Comparison of ENCODE assay signal across 7 mouse cellular contexts in the genomic region with DNA sequence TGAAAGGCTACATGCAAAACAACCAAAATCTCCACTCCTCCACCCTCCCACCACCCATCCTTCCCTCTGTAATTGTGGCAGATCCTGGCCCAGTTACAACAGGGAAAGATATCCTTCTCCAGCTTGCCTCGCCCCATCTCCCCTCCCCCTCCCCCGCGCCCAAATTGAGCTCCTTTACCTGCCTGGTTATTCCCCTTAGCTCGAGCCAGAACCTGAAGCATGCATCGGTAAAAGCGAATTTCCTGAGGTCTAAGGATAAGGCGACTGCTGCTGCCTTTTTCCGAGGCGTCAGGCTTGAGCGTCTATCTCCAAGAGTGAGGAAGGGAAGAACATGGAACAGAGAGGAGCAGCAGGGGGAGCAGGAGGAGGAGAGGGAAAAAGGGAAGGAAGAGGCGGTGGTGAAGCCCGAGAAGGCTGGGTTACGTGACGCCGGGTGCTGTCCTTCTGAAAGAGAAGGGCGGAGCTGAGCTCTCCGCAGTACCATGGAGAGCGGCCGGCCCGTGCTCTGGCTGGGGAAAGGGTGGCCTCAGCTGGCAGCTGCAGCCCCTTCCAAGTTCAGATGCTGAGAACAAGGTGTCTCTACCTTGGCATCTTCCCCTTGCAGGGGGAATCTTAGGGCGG. TPM values are rescaled to one million over a fixed set of nuclear protein-coding genes. Genes with fewer than 3 reads are reported as not detected.
DNase-seq lines count a peak whose midpoint lies in the region; ATAC-seq and TF ChIP-seq lines count a peak whose summit lies in the region.

No protein-coding gene starts in this region.

- peak; percentile 31 for DNase-seq in adrenal gland, adult 8-10 months
- peak; percentile 93 for DNase-seq in cerebellum, adult 9-11 months
- peak; percentile 82 to 89 for DNase-seq in frontal cortex, adult 2 months (ENCODE audit: extremely low spot score in 1 of 2, low spot score in 1 of 2)
- peak; percentile 87 for DNase-seq in intestine, embryonic 14.5 days (ENCODE audit: low spot score)
- peak; percentile 73 for DNase-seq in limb, embryonic 14.5 days (ENCODE audit: low spot score)
- DNase-seq in neural tube, embryonic 11.5 days (ENCODE audit: low spot score): peak; percentile 81
- peak; percentile 52 for DNase-seq in urinary bladder, postnatal 14 days (ENCODE audit: low spot score)

- 3% methylated on average over 21 of the region's 21 CpGs for WGBS in intestine, embryonic 14.5 days
- 2% methylated on average over 21 of the region's 21 CpGs for WGBS in limb, embryonic 14.5 days
- WGBS in neural tube, embryonic 11.5 days: 3% methylated on average over 21 of the region's 21 CpGs

- no peaks in the 10 kb centered on the region for H3K36me3 ChIP-seq in intestine, embryonic 14.5 days (ENCODE audit: control insufficient read depth, insufficient read depth, low read length)
- H3K36me3 ChIP-seq in limb, embryonic 14.5 days (ENCODE audit: control insufficient read depth, insufficient read depth, low read length): no peaks in the 10 kb centered on the region
- no peaks in the 10 kb centered on the region; the same call in 1 of the 2 replicates for H3K36me3 ChIP-seq in neural tube, embryonic 11.5 days (ENCODE audit: control insufficient read depth, insufficient read depth, low read length)

- H3K4me1 ChIP-seq in intestine, embryonic 14.5 days (replicated peaks; ENCODE audit: control insufficient read depth, insufficient read depth, low read length): no peaks in the 10 kb centered on the region
- H3K4me1 ChIP-seq in limb, embryonic 14.5 days (ENCODE audit: control insufficient read depth, insufficient read depth, low read length): no peaks in the 10 kb centered on the region
- no peaks in the 10 kb centered on the region for H3K4me1 ChIP-seq in neural tube, embryonic 11.5 days (ENCODE audit: control insufficient read depth, insufficient read depth, low read length)

- H3K4me3 ChIP-seq in intestine, embryonic 14.5 days (ENCODE audit: low read depth, low read length): no peak overlapping the region
- H3K4me3 ChIP-seq in limb, embryonic 14.5 days (replicated peaks; ENCODE audit: low read length): peak overlapping the region; percentile 14
- peak overlapping the region; percentile 30 for H3K4me3 ChIP-seq in neural tube, embryonic 11.5 days (ENCODE audit: low read depth, low read length)

- no peak for TF ChIP-seq POLR2A in limb, embryonic 14.5 days (IDR thresholded peaks at IDR 0.05; ENCODE audit: borderline replicate concordance, extremely low read depth, insufficient read depth, insufficient read length)

- peak; percentile 74; the same call in 1 of the 2 replicates for ATAC-seq in intestine, embryonic 14.5 days (replicated peaks; ENCODE audit: low FRiP score, low TSS enrichment, low read depth)
- ATAC-seq in limb, embryonic 14.5 days (ENCODE audit: low FRiP score, low read depth): peak; percentile 91
- ATAC-seq in neural tube, embryonic 11.5 days (ENCODE audit: insufficient read depth, low FRiP score, low TSS enrichment): peak; percentile 89

- peak overlapping the region; percentile 33 for H3K4me2 ChIP-seq in intestine, embryonic 14.5 days (ENCODE audit: low read length)
- H3K4me2 ChIP-seq in limb, embryonic 14.5 days (replicated peaks; ENCODE audit: low read depth, low read length, severe bottlenecking): peak overlapping the region; percentile 27; the same call in 1 of the 2 replicates
- peak overlapping the region; percentile 50 for H3K4me2 ChIP-seq in neural tube, embryonic 11.5 days (ENCODE audit: low read depth)

- H3K27me3 ChIP-seq in intestine, embryonic 14.5 days (replicated peaks; ENCODE audit: control insufficient read depth, insufficient read depth, low read length): no peaks in the 10 kb centered on the region
- no peaks in the 10 kb centered on the region for H3K27me3 ChIP-seq in limb, embryonic 14.5 days (ENCODE audit: control insufficient read depth, insufficient read depth, low read length)
- no peaks in the 10 kb centered on the region for H3K27me3 ChIP-seq in neural tube, embryonic 11.5 days (ENCODE audit: control insufficient read depth, insufficient read depth, low read length)

- H3K9ac ChIP-seq in intestine, embryonic 14.5 days (ENCODE audit: low read length): no peak overlapping the region
- H3K9ac ChIP-seq in limb, embryonic 14.5 days (ENCODE audit: low read depth, low read length, severe bottlenecking): no peak overlapping the region
- peak overlapping the region; percentile 50 for H3K9ac ChIP-seq in neural tube, embryonic 11.5 days (ENCODE audit: low read length)

- H3K9me3 ChIP-seq in intestine, embryonic 14.5 days (ENCODE audit: control insufficient read depth, low read length): peaks cover 8% of the 10 kb centered on the region
- 0 out of 2 replicates have a peak, but pooled peaks cover 7% of the 10 kb centered on the region for H3K9me3 ChIP-seq in limb, embryonic 14.5 days (ENCODE audit: control insufficient read depth, low read length)
- H3K9me3 ChIP-seq in neural tube, embryonic 11.5 days (ENCODE audit: control insufficient read depth, low read length): peaks cover 9% of the 10 kb centered on the region; the same call in 1 of the 2 replicates

- no peak overlapping the region for H3K27ac ChIP-seq in intestine, embryonic 14.5 days (ENCODE audit: low read depth)
- no peak overlapping the region for H3K27ac ChIP-seq in limb, embryonic 14.5 days (replicated peaks; ENCODE audit: low read depth, low read length)
- H3K27ac ChIP-seq in neural tube, embryonic 11.5 days (ENCODE audit: low read depth, low read length): peak overlapping the region; percentile 24

RNA-seq across cellular contexts. Expression of gene Nrxn1, which starts 0.3 kb away (rescaled TPM):
- 10 to 100 TPM; 14.2 to 45.2 (median 31.2) TPM for total RNA-seq in adrenal gland, adult 8-10 months (2022)
- 172 and 196 TPM in 2 replicates for polyA plus RNA-seq in frontal cortex, adult 2 months (2012; rRNA removed)
- polyA plus RNA-seq in intestine, embryonic 14.5 days (2014; fragmentation: Nextera tagmentation; extraction: Ambion mirVana): 3.2 and 4.2 TPM in 2 replicates
- polyA plus RNA-seq in limb, embryonic 14.5 days (2012; rRNA removed): 6.0 and 6.3 TPM in 2 replicates
- 12.2 and 15.0 TPM in 2 replicates for polyA plus RNA-seq in limb, embryonic 14.5 days (2014; fragmentation: Nextera tagmentation; extraction: Ambion mirVana)
- 21.4 and 25.7 TPM in 2 replicates for polyA plus RNA-seq in neural tube, embryonic 11.5 days (2014; fragmentation: Nextera tagmentation; extraction: Ambion mirVana)

Comparison
In these comparisons a context has a peak if more than half of its experiments do, and no peak if none do; other contexts are left out.
1. DNase-seq: peak in every context shown above with its lines; median percentile 93 in cerebellum, adult 9-11 months; 87 in intestine, embryonic 14.5 days; 86 in frontal cortex, adult 2 months; 81 in neural tube, embryonic 11.5 days; 73 in limb, embryonic 14.5 days; 52 in urinary bladder, postnatal 14 days; 31 in adrenal gland, adult 8-10 months.